Mouse (Mus musculus): ENCODE measurements at regions not wholly inside any gene's neighbourhood (a gene's known extent, or its start where the extent isn't known, plus 50 kb on each side); places are given as distances from the start of the nearest gene placed in this dataset.

GRCm38 (mm10) chrX:98375437-98375836 lies 226.9 kb downstream of the Ar start:
- TF ChIP-seq CTCF (IDR thresholded peaks at IDR 0.05; ENCODE audit: borderline replicate concordance, insufficient read depth, low read length) (no peak), POLR2A (IDR thresholded peaks at IDR 0.05; ENCODE audit: low read depth, low read length) (no peak)

Data from embryonic fibroblast, embryonic 13.5 days (primary cell).